26 mouse cellular contexts compared by ENCODE assay signal in the genomic region with DNA sequence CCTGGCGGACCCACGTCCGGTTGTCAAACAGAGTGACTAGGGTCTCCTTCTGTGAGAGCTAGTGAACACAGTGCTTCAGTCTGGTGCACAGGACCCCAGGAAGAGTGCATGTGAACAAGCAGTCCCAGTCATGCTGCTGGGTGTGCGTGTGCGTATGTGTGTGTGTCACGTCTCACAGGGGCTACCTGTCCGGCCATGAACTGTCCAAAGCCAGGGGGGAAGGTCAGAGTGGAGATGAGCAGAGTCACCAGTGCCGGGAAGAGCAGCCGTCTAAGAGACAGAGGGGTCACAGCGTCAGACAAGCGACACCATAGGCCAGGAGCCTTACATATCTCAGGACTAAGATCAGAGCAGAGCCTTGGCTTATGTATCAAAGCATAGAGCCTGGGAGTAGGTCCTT.
"Had no signal": no experiment of that assay in that cellular context is flagged by ENCODE, and none has a peak within 500 bp of the region (broad histone marks: within the 10 kb centered on the region; RNA-seq: fewer than 3 reads in every experiment).

No protein-coding gene starts in this region.

- DNase-seq: gastrocnemius, adult 2 months; gastrocnemius, postnatal 10 days; gastrocnemius, postnatal 25 days; heart, postnatal 10 days; heart, postnatal 4 days; kidney, adult 11 months; kidney, adult 2 months; kidney, adult 9 months; kidney, postnatal 14 days; kidney, postnatal 36 days; layer of hippocampus, adult 9-11 months; layer of hippocampus, postnatal 36 days; left cerebral cortex, postnatal 4 days; lung, adult 18-20 months had no signal

- H3K27ac ChIP-seq: gastrocnemius, adult 2 months; heart, embryonic 10.5 days; hindbrain, embryonic 10.5 days; hindbrain, embryonic 12.5 days; hindbrain, embryonic 15.5 days; hindbrain, postnatal 0 days; kidney, embryonic 15.5 days; kidney, postnatal 0 days; limb, embryonic 13.5 days; limb, embryonic 15.5 days had no signal

- ATAC-seq: hindbrain, postnatal 0 days; intestine, embryonic 16.5 days had no signal

- H3K27me3 ChIP-seq: heart, embryonic 12.5 days; hindbrain, embryonic 12.5 days; hindbrain, embryonic 15.5 days; kidney, embryonic 15.5 days; limb, embryonic 13.5 days; limb, embryonic 15.5 days had no signal

- H3K4me2 ChIP-seq: heart, embryonic 12.5 days; hindbrain, embryonic 12.5 days; hindbrain, embryonic 15.5 days; kidney, embryonic 15.5 days; limb, embryonic 13.5 days; limb, embryonic 15.5 days had no signal

- H3K4me3 ChIP-seq: gastrocnemius, adult 2 months; heart, embryonic 10.5 days; heart, embryonic 12.5 days; hindbrain, embryonic 10.5 days; hindbrain, embryonic 12.5 days; hindbrain, embryonic 15.5 days; kidney, embryonic 15.5 days; limb, embryonic 13.5 days; limb, embryonic 15.5 days had no signal

- H3K9ac ChIP-seq: heart, embryonic 12.5 days; hindbrain, embryonic 12.5 days; hindbrain, embryonic 15.5 days; kidney, embryonic 15.5 days; limb, embryonic 13.5 days; limb, embryonic 15.5 days; liver, embryonic 14.5 days had no signal

- H3K9me3 ChIP-seq: heart, embryonic 10.5 days; heart, embryonic 12.5 days; hindbrain, embryonic 10.5 days; hindbrain, embryonic 12.5 days; hindbrain, embryonic 15.5 days; kidney, embryonic 15.5 days; limb, embryonic 13.5 days; limb, embryonic 15.5 days had no signal
